Mouse (Mus musculus): ENCODE data around the gene Jarid2.
"Not testable (repeated sequence)": the region's sequence is repeated elsewhere in the genome, so short reads cannot be mapped to it uniquely, and the experiment has no call there.

- TF ChIP-seq CTCF (IDR thresholded peaks at IDR 0.05; ENCODE audit: borderline replicate concordance, insufficient read depth, low read depth, low read length); POLR2A (IDR thresholded peaks at IDR 0.05; ENCODE audit: borderline replicate concordance, insufficient read depth, low read length): not testable (repeated sequence)
Observed at GRCm38 (mm10) chr13:44869418-44870119, 140.3 kb downstream of the Jarid2 start.

Measured in cerebellum, adult 2 months (tissue).